Mouse (Mus musculus): ENCODE results near the gene Thrb.

Gene Thrb

GRCm38 (mm10) chr14:17659686-17660328 lies at the start of gene Thrb:
TSS of gene Thrb (plus strand) at chr14:17660261.
- DNase-seq (ENCODE audit: extremely low read depth, insufficient read length, low spot score), result no peak

- no peak for DNase-seq (ENCODE audit: extremely low read depth, insufficient read length, low spot score)
Measured at GRCm38 (mm10) chr14:17621671-17622070, 38.4 kb upstream of the Thrb start.

- no peak for DNase-seq (ENCODE audit: extremely low read depth, insufficient read length, low spot score)
Measured at GRCm38 (mm10) chr14:17623936-17624335, 36.1 kb upstream of the Thrb start.

GRCm38 (mm10) chr14:17629215-17629614 lies 30.8 kb upstream of the Thrb start:
- no peak for DNase-seq (ENCODE audit: extremely low read depth, insufficient read length, low spot score)

GRCm38 (mm10) chr14:17632887-17633522 lies 27.1 kb upstream of the Thrb start:
- DNase-seq (ENCODE audit: extremely low read depth, insufficient read length, low spot score), result no peak

GRCm38 (mm10) chr14:17636971-17637370 lies 23.1 kb upstream of the Thrb start:
- no peak for DNase-seq (ENCODE audit: extremely low read depth, insufficient read length, low spot score)

GRCm38 (mm10) chr14:17641770-17642169 lies 18.3 kb upstream of the Thrb start:
- no peak for DNase-seq (ENCODE audit: extremely low read depth, insufficient read length, low spot score)

GRCm38 (mm10) chr14:17655084-17655483 lies 5.0 kb upstream of the Thrb start:
- DNase-seq (ENCODE audit: extremely low read depth, insufficient read length, low spot score), result no peak

GRCm38 (mm10) chr14:17659031-17659430 lies 1.0 kb upstream of the Thrb start:
- no peak for DNase-seq (ENCODE audit: extremely low read depth, insufficient read length, low spot score)

GRCm38 (mm10) chr14:17660329-17661099 lies 453 bp downstream of the Thrb start:
- no peak for DNase-seq (ENCODE audit: extremely low read depth, insufficient read length, low spot score)

- no peak for DNase-seq (ENCODE audit: extremely low read depth, insufficient read length, low spot score)
Measured at GRCm38 (mm10) chr14:17661100-17661521, 1.1 kb downstream of the Thrb start.

GRCm38 (mm10) chr14:17662087-17662486 lies 2.0 kb downstream of the Thrb start:
- DNase-seq (ENCODE audit: extremely low read depth, insufficient read length, low spot score), result no peak

- no peak for DNase-seq (ENCODE audit: extremely low read depth, insufficient read length, low spot score)
Measured at GRCm38 (mm10) chr14:17674335-17674734, 14.3 kb downstream of the Thrb start.

GRCm38 (mm10) chr14:17675214-17675613 lies 15.2 kb downstream of the Thrb start:
- no peak for DNase-seq (ENCODE audit: extremely low read depth, insufficient read length, low spot score)

GRCm38 (mm10) chr14:17681479-17681878 lies 21.4 kb downstream of the Thrb start:
- DNase-seq (ENCODE audit: extremely low read depth, insufficient read length, low spot score), result no peak

- no peak for DNase-seq (ENCODE audit: extremely low read depth, insufficient read length, low spot score)
Measured at GRCm38 (mm10) chr14:17684881-17685280, 24.8 kb downstream of the Thrb start.

- DNase-seq (ENCODE audit: extremely low read depth, insufficient read length, low spot score), result no peak
Measured at GRCm38 (mm10) chr14:17685491-17685890, 25.4 kb downstream of the Thrb start.

- no peak for DNase-seq (ENCODE audit: extremely low read depth, insufficient read length, low spot score)
Measured at GRCm38 (mm10) chr14:17686939-17687338, 26.9 kb downstream of the Thrb start.

- no peak for DNase-seq (ENCODE audit: extremely low read depth, insufficient read length, low spot score)
Measured at GRCm38 (mm10) chr14:17691246-17691645, 31.2 kb downstream of the Thrb start.

- no peak for DNase-seq (ENCODE audit: extremely low read depth, insufficient read length, low spot score)
Measured at GRCm38 (mm10) chr14:17695526-17695925, 35.5 kb downstream of the Thrb start.

- no peak for DNase-seq (ENCODE audit: extremely low read depth, insufficient read length, low spot score)
Measured at GRCm38 (mm10) chr14:17697920-17698632, 38.0 kb downstream of the Thrb start.

All from 3134 (cell line).